Mouse (Mus musculus): Measurements from ENCODE around the gene Tmem117. TPM values are rescaled to one million over a fixed set of nuclear protein-coding genes. Genes with fewer than 3 reads are reported as not detected.

The Tmem117 gene
- polyA plus RNA-seq, 1 experiment from 2014 or later, result 8.0 TPM

DNA sequence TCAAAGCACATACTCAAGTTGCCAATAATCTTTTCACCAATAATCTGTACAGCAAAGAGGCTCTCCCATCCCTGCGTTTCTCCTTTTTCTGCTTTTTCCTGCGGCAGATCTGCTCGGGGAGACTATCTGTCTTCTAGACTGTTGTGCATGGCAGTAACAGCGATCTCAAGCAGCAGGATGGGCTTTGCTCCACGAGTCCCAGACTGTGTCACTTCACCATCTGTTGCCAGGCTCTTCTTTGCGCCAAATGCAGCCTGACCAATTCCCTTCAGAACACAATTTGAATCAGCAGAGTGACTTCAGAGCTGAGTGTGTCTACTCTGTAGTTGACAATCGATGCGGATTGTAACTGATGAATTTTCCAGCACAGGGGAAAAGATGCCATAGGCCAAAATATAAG is 415.0 kb downstream of the Tmem117 start:
- Histone ChIP-seq H3K4me2 (replicated peaks) (no peak overlapping the region), H3K27me3 (no peaks in the 10 kb centered on the region), H3K36me3 (no peaks in the 10 kb centered on the region), H3K9me3 (replicated peaks) (no peaks in the 10 kb centered on the region), H3K9ac (no peak overlapping the region), H3K4me3 (replicated peaks) (no peak overlapping the region), H3K27ac (replicated peaks) (no peak overlapping the region), H3K4me1 (no peaks in the 10 kb centered on the region)
- ATAC-seq (ENCODE audit: insufficient number of reproducible peaks, low FRiP score, low TSS enrichment, low read depth), result no peak
- WGBS, result 76% methylated on average over 8 of the region's 8 CpGs

- Histone ChIP-seq H3K27me3 (no peaks in the 10 kb centered on the region), H3K36me3 (no peaks in the 10 kb centered on the region), H3K9me3 (replicated peaks) (no peaks in the 10 kb centered on the region), H3K27ac (replicated peaks) (no peak overlapping the region), H3K4me1 (no peaks in the 10 kb centered on the region), H3K4me3 (replicated peaks) (no peak overlapping the region), H3K4me2 (replicated peaks) (no peak overlapping the region), H3K9ac (no peak overlapping the region)
- 85% methylated on average over 2 of the region's 2 CpGs for WGBS
- ATAC-seq (ENCODE audit: insufficient number of reproducible peaks, low FRiP score, low TSS enrichment, low read depth), result no peak
Observed at GRCm38 (mm10) chr15:95047486-95047885, 418.5 kb downstream of the Tmem117 start.

DNA sequence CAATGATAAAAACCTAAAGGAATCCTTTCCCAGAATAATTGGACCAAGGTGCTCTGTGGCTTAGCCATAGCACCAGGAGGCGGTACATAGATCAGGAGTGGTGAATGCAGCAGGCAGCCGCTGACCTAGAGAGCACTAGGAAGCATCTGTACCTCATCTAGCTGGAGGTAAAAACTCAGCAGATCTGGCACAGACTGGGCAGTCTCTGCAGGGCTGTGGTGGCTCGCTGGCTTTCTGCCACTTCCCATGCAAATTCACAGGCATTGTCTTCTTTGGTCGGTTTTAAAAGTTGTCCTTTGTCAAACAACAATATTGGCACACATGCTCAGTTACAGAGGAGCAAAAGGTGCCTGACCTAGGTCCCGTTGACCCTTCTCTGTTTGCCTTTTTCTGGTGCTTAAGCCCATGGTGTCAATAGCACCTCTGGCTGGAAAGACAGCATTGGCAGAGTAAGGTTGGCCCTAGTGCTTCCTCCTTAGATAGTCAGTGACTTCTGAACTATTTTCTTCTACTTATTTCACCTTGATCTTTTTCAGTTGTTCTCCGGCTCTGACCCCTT is 420.2 kb downstream of the Tmem117 start:
- Histone ChIP-seq H3K4me2 (replicated peaks) (no peak overlapping the region), H3K4me1 (no peaks in the 10 kb centered on the region), H3K36me3 (no peaks in the 10 kb centered on the region), H3K9ac (no peak overlapping the region), H3K9me3 (replicated peaks) (no peaks in the 10 kb centered on the region), H3K4me3 (replicated peaks) (no peak overlapping the region), H3K27ac (replicated peaks) (no peak overlapping the region), H3K27me3 (no peaks in the 10 kb centered on the region)
- WGBS, result 57% methylated on average over 6 of the region's 6 CpGs
- ATAC-seq (ENCODE audit: insufficient number of reproducible peaks, low FRiP score, low TSS enrichment, low read depth), result no peak

DNA sequence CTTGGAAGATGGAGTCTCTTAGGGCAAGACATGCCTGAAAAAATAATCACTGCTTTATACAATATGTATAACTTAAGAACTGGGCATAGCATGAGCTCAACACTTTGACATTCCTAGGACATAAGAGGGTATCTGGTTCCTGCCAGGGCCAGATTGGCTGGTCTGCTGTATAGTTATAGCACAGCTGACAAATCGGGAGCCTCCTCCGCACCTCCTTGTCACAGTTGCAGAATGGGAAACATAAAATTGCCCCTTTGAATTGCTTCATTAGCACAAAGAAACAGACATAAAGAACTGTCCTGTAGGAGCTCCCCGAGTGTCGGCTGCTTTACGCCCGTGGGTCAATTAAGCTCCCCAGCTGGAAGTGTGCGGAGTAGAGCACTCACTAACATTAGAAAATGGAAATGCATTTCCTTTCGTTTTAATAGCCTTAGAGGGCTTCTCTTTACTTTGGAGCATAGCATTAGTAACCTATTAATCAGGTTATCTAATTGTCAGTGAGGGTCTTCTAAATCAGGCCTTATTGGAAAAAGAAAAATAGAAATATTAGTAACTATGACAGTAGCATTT is 426.1 kb downstream of the Tmem117 start:
- no peak overlapping the region for H3K4me3 ChIP-seq (replicated peaks)
- no peaks in the 10 kb centered on the region for H3K4me1 ChIP-seq
- no peak overlapping the region for H3K4me2 ChIP-seq (replicated peaks)
- H3K27ac ChIP-seq (replicated peaks), result no peak overlapping the region
- WGBS, result 82% methylated on average over 8 of the region's 8 CpGs
- no peaks in the 10 kb centered on the region for H3K9me3 ChIP-seq (replicated peaks)
- no peaks in the 10 kb centered on the region for H3K36me3 ChIP-seq
- no peak overlapping the region for H3K9ac ChIP-seq
- ATAC-seq (ENCODE audit: insufficient number of reproducible peaks, low FRiP score, low TSS enrichment, low read depth), result no peak
- no peaks in the 10 kb centered on the region for H3K27me3 ChIP-seq

DNA sequence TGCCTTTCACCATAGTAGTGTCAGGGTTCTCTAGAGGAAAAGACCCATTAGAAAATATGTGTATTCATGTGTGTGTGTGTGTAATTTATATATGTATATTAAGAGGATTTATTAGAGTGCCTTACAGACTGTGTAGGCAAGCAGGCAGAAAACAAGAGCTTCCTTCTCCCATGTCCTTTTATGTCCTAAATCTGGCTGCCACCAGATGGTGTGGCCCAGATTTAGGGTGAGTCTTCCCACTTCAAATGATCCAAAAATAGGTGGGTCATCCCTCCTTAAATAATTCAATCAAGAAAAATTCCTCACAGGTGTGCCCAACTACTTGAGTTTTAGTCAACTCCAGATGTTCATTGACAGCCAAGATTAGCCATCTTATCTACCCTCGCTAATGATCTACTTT is 439.0 kb downstream of the Tmem117 start:
- H3K4me1 ChIP-seq, result no peaks in the 10 kb centered on the region
- WGBS, result 86% methylated on average over 1 of the region's 1 CpGs
- H3K4me2 ChIP-seq (replicated peaks), result no peak overlapping the region
- ATAC-seq (ENCODE audit: insufficient number of reproducible peaks, low FRiP score, low TSS enrichment, low read depth), result no peak
- H3K27me3 ChIP-seq, result no peaks in the 10 kb centered on the region
- H3K36me3 ChIP-seq, result no peaks in the 10 kb centered on the region
- H3K9ac ChIP-seq, result no peak overlapping the region
- H3K9me3 ChIP-seq (replicated peaks), result no peaks in the 10 kb centered on the region
- no peak overlapping the region for H3K4me3 ChIP-seq (replicated peaks)
- H3K27ac ChIP-seq (replicated peaks), result no peak overlapping the region

DNA sequence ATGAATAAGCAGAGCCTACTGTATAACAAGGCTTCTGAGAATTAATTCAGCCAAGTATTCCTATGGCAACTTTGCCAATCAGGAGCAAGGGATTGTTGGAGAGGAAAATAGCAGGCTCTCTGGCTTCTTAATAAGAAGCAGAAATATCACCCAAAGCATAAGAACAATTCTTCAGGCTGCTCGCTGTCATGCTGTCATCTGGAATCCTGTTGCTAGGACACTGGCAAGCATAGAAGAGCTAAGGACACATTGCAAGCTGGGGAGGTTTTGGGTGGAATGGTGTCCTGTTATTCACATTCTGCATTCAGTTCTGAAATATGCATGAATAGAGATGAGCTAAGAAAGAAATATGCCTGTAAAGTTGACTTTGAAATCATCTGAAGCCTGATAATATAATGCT is 439.8 kb downstream of the Tmem117 start:
- WGBS, result 45% methylated on average over 1 of the region's 1 CpGs
- Histone ChIP-seq H3K4me3 (replicated peaks) (no peak overlapping the region), H3K9me3 (replicated peaks) (no peaks in the 10 kb centered on the region), H3K36me3 (no peaks in the 10 kb centered on the region), H3K4me2 (replicated peaks) (no peak overlapping the region), H3K27me3 (no peaks in the 10 kb centered on the region), H3K9ac (no peak overlapping the region), H3K4me1 (no peaks in the 10 kb centered on the region), H3K27ac (replicated peaks) (no peak overlapping the region)
- no peak for ATAC-seq (ENCODE audit: insufficient number of reproducible peaks, low FRiP score, low TSS enrichment, low read depth)

GRCm38 (mm10) chr15:95070881-95071280 is 441.8 kb downstream of the Tmem117 start:
- no peak overlapping the region for H3K4me2 ChIP-seq (replicated peaks)
- no peak overlapping the region for H3K27ac ChIP-seq (replicated peaks)
- no peak overlapping the region for H3K4me3 ChIP-seq (replicated peaks)
- no peaks in the 10 kb centered on the region for H3K9me3 ChIP-seq (replicated peaks)
- no peaks in the 10 kb centered on the region for H3K36me3 ChIP-seq
- H3K9ac ChIP-seq, result no peak overlapping the region
- H3K4me1 ChIP-seq, result no peaks in the 10 kb centered on the region
- H3K27me3 ChIP-seq, result no peaks in the 10 kb centered on the region
- WGBS, result 93% methylated on average over 7 of the region's 7 CpGs
- ATAC-seq (ENCODE audit: insufficient number of reproducible peaks, low FRiP score, low TSS enrichment, low read depth), result no peak

- no peaks in the 10 kb centered on the region for H3K9me3 ChIP-seq (replicated peaks)
- H3K4me3 ChIP-seq (replicated peaks), result no peak overlapping the region
- ATAC-seq (ENCODE audit: insufficient number of reproducible peaks, low FRiP score, low TSS enrichment, low read depth), result no peak
- no peaks in the 10 kb centered on the region for H3K36me3 ChIP-seq
- no peak overlapping the region for H3K27ac ChIP-seq (replicated peaks)
- H3K4me2 ChIP-seq (replicated peaks), result no peak overlapping the region
- H3K4me1 ChIP-seq, result no peaks in the 10 kb centered on the region
- no peaks in the 10 kb centered on the region for H3K27me3 ChIP-seq
- WGBS, result 82% methylated on average over 12 of the region's 12 CpGs
- H3K9ac ChIP-seq, result no peak overlapping the region
Observed at GRCm38 (mm10) chr15:95075356-95075755, 446.3 kb downstream of the Tmem117 start.

DNA sequence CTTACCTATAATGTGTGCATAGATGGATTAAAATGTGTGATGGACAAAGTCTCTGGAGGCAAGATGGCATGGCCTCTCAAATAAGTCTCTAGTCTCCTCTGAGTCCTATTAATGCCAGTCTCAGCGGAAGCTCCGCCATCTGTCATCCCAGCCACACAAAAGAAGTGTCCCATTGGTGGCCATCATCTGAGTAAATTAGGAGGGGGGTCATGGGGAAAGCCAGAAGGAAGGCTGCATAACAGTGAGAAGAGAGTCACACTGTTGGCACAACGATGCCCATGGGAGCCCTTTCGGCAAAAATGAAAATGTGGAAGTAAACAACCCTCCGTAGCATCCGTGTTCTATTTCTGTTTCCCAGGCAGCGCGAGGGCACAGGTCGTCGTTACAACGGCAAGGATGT is 452.6 kb downstream of the Tmem117 start:
- Histone ChIP-seq H3K36me3 (no peaks in the 10 kb centered on the region), H3K4me2 (replicated peaks) (no peak overlapping the region), H3K27ac (replicated peaks) (no peak overlapping the region), H3K9ac (no peak overlapping the region), H3K4me1 (no peaks in the 10 kb centered on the region), H3K4me3 (replicated peaks) (no peak overlapping the region), H3K9me3 (replicated peaks) (no peaks in the 10 kb centered on the region), H3K27me3 (no peaks in the 10 kb centered on the region)
- peak; percentile 47; the same call in 1 of the 2 replicates for ATAC-seq (ENCODE audit: insufficient number of reproducible peaks, low FRiP score, low TSS enrichment, low read depth)
- 88% methylated on average over 11 of the region's 11 CpGs for WGBS

DNA sequence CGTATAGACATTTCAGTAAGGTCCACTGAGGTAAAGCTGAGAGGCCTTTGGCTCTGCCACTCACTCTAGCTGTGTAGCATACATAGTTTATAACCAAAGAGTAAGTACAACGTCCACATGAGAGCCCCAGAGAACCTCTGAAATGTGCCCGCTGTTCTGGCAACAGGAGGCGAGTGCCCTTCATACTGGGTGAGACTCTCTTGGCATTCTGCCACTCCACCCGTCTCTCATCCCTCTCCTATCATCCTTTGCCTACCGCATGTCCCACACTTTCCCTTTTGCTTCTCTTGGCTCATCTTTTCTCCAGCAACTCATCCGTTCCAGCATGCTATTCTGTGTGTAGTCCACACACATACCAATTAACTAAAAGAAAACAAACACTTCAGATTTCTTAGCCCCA is 456.9 kb downstream of the Tmem117 start:
- 78% methylated on average over 7 of the region's 7 CpGs for WGBS
- H3K36me3 ChIP-seq, result no peaks in the 10 kb centered on the region
- H3K4me3 ChIP-seq (replicated peaks), result no peak overlapping the region
- H3K9me3 ChIP-seq (replicated peaks), result no peaks in the 10 kb centered on the region
- H3K4me1 ChIP-seq, result no peaks in the 10 kb centered on the region
- no peak overlapping the region for H3K27ac ChIP-seq (replicated peaks)
- no peaks in the 10 kb centered on the region for H3K27me3 ChIP-seq
- no peak for ATAC-seq (ENCODE audit: insufficient number of reproducible peaks, low FRiP score, low TSS enrichment, low read depth)
- no peak overlapping the region for H3K4me2 ChIP-seq (replicated peaks)
- no peak overlapping the region for H3K9ac ChIP-seq

DNA sequence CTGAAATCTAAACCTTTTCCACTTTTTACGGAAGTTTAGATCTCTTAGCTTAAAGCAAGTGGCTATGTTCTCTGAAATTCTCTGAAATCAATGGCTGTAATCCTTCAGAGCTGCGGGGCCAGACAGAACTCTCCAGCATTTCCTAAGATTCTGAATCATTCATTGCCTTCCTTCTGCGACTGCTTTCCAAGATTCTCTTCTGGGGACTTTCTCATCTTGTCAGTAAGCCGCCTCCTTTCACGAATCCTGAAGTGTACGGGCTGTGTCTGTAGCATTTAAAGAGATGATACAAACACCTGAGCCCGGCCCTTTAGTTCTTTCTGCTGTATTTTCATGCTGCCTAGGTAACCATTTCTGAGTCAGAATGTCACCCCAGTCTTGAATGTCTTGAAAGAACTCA is 471.1 kb downstream of the Tmem117 start:
- ATAC-seq (ENCODE audit: insufficient number of reproducible peaks, low FRiP score, low TSS enrichment, low read depth), result no peak
- no peak overlapping the region for H3K9ac ChIP-seq
- 86% methylated on average over 7 of the region's 7 CpGs for WGBS

GRCm38 (mm10) chr15:95101522-95101921 is 472.5 kb downstream of the Tmem117 start:
- Histone ChIP-seq H3K27me3 (no peaks in the 10 kb centered on the region), H3K4me3 (replicated peaks) (no peak overlapping the region), H3K9me3 (replicated peaks) (no peaks in the 10 kb centered on the region), H3K9ac (no peak overlapping the region), H3K27ac (replicated peaks) (no peak overlapping the region), H3K4me1 (no peaks in the 10 kb centered on the region), H3K36me3 (no peaks in the 10 kb centered on the region), H3K4me2 (replicated peaks) (no peak overlapping the region)
- ATAC-seq (ENCODE audit: insufficient number of reproducible peaks, low FRiP score, low TSS enrichment, low read depth), result no peak

More for the DNA sequence above, 471.1 kb downstream of the Tmem117 start:
- H3K27me3 ChIP-seq, result no peaks in the 10 kb centered on the region
- no peaks in the 10 kb centered on the region for H3K36me3 ChIP-seq
- no peak overlapping the region for H3K4me3 ChIP-seq (replicated peaks)
- no peaks in the 10 kb centered on the region for H3K9me3 ChIP-seq (replicated peaks)
- no peak overlapping the region for H3K27ac ChIP-seq (replicated peaks)
- no peaks in the 10 kb centered on the region for H3K4me1 ChIP-seq
- no peak overlapping the region for H3K4me2 ChIP-seq (replicated peaks)
